Mouse (Mus musculus) intestine, embryonic 14.5 days (tissue): ENCODE data around the gene Max. TPM values are rescaled to one million over a fixed set of nuclear protein-coding genes. Genes with fewer than 3 reads are reported as not detected.

Experiments
- ATAC-seq: fragments of 200-750 bp; cut with Nextera tagmentation; replicated peaks from 2 replicates; pipeline ENCODE4 v1.8.0; 2017; ENCODE audit warnings: low read depth, moderate number of reproducible peaks, moderate TSS enrichment, moderate library complexity; ENCODE audit not compliant: low FRiP score, low TSS enrichment
- DNase-seq: peaks from one replicate; pipeline ENCODE4 v3.0.0-alpha.2; 2018; ENCODE audit warnings: low spot score
- H3K27ac ChIP-seq: fragments of 300-500 bp; sonication (generic); 2 replicates; pipeline ENCODE4 v1.5.1; 2014; ENCODE audit warnings: low read depth, mild to moderate bottlenecking, control low read depth
- H3K27me3 ChIP-seq: fragments of 300-500 bp; sonication (generic); replicated peaks from 2 replicates; pipeline ENCODE4 v1.6.1; 2014; ENCODE audit warnings: low read length, control low read depth; ENCODE audit not compliant: control insufficient read depth, insufficient read depth
- H3K36me3 ChIP-seq: fragments of 300-500 bp; sonication (generic); 2 replicates; pipeline ENCODE4 v1.6.1; 2014; ENCODE audit warnings: low read length, control low read depth; ENCODE audit not compliant: control insufficient read depth, insufficient read depth
- H3K4me1 ChIP-seq: fragments of 300-500 bp; sonication (generic); replicated peaks from 2 replicates; pipeline ENCODE4 v1.6.1; 2014; ENCODE audit warnings: low read length, control low read depth, mixed read lengths; ENCODE audit not compliant: control insufficient read depth, insufficient read depth
- H3K4me2 ChIP-seq: fragments of 300-500 bp; sonication (generic); 2 replicates; pipeline ENCODE4 v1.6.1; 2014; ENCODE audit warnings: low read length
- H3K4me3 ChIP-seq: fragments of 300-500 bp; sonication (generic); 2 replicates; pipeline ENCODE4 v1.5.1; 2014; ENCODE audit warnings: low read depth, low read length, control low read depth, mixed read lengths
- H3K9ac ChIP-seq: fragments of 300-500 bp; sonication (generic); 2 replicates; pipeline ENCODE4 v1.6.1; 2014; ENCODE audit warnings: mild to moderate bottlenecking, low read length
- H3K9me3 ChIP-seq: fragments of 300-500 bp; sonication (generic); 2 replicates; pipeline ENCODE4 v1.6.1; 2016; ENCODE audit warnings: low read length, control low read depth; ENCODE audit not compliant: control insufficient read depth
- WGBS: fragments of 180-500 bp; shearing (Covaris S2); extraction: QIAGEN DNeasy Blood & Tissue Kit; methylation state at CpG from one replicate; pipeline ENCODE4 v1.1.7; 2014; 5-methylcytosine and 5-hydroxymethylcytosine counted together
- polyA plus RNA-seq: library from polyadenylated mRNA; unstranded; fragments of >200 nt; fragmentation: Nextera tagmentation; extraction: Ambion mirVana; gene quantifications from 2 replicates; pipeline ENCODE4 v1.2.1, GENCODE M21; 2014

Max gene
- polyA plus RNA-seq, 1 experiment from 2014 or later: 27.5 TPM

DNA sequence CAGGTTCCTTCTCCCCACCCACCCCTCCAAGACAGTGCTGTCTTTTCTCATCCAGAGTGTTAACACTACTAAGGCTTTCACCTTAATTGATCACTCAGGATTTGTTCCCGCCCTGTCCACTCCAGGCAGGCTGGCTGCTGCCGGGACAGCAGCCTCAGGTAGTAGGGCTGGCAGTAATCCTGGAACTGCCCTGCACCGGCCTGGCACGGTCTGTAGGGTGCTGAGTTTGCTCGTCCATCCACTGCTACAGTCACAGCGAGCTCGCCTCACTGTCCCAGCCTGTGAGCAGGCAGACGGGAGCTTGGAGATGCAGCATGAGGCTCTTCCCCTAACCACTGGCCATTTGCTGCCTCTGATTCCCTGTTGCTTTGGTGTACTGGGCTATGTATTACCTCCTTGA lies 41.0 kb downstream of the Max start:
- Histone ChIP-seq H3K9ac (no peak overlapping the region), H3K27me3 (no peaks in the 10 kb centered on the region), H3K4me1 (no peaks in the 10 kb centered on the region), H3K36me3 (peaks cover 16% of the 10 kb centered on the region), H3K9me3 (no peaks in the 10 kb centered on the region), H3K4me2 (no peak overlapping the region), H3K4me3 (no peak overlapping the region), H3K27ac (no peak overlapping the region)
- ATAC-seq: no peak
- no peak for DNase-seq
- WGBS: 78% methylated on average over 8 of the region's 8 CpGs

- no peak for ATAC-seq
- Histone ChIP-seq H3K9ac (no peak overlapping the region), H3K4me1 (no peaks in the 10 kb centered on the region), H3K9me3 (no peaks in the 10 kb centered on the region), H3K36me3 (peaks cover 16% of the 10 kb centered on the region), H3K4me3 (no peak overlapping the region), H3K27ac (no peak overlapping the region), H3K27me3 (no peaks in the 10 kb centered on the region), H3K4me2 (no peak overlapping the region)
- DNase-seq: no peak
- 62% methylated on average over 6 of the region's 6 CpGs for WGBS
These were observed 41.6 kb downstream of the Max start for GRCm38 (mm10) chr12:76920398-76920797.

DNA sequence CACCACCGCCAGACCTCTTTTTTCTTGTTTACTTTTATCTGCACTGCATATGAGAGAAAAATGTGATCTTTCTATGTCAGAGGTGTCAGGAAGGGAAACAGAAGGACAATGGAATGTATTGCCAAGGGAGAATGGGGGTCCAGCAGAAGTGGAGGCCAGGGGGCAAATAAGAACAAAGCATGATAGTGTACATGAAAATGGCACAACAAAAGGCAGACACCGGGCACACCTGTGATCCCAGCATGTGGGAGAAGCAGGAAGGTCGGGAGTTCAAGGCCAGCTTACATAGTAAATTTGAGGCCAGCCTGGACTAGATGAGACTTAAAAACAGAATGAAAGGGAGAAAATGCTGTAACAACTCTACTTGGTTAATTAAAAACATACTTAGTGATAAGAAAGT lies 43.1 kb downstream of the Max start:
- Histone ChIP-seq H3K4me3 (no peak overlapping the region), H3K9ac (no peak overlapping the region), H3K36me3 (peaks cover 16% of the 10 kb centered on the region), H3K9me3 (no peaks in the 10 kb centered on the region), H3K27ac (no peak overlapping the region), H3K4me2 (no peak overlapping the region), H3K4me1 (no peaks in the 10 kb centered on the region), H3K27me3 (no peaks in the 10 kb centered on the region)
- WGBS: 57% methylated on average over 3 of the region's 3 CpGs
- no peak for ATAC-seq
- DNase-seq: no peak

DNA sequence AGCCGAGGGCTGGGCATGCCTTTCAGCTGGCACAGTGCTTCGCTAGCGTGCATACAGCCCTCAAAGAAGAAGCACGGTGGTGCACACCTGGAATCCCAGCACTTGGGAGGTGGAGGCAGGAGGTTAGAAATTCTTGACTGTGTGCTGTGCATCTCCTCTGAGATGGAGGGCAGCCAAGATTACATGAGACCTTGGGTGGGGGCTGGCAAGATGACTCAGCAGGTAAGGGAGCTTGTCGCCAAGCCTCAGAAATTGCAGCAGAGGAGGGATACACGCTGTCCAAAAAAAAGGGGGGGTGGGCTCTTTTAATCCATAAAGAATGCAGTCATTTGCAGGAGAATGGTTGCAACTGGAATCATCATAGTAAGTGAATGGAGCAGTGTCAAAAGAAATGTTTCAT lies 43.9 kb downstream of the Max start:
- no peak for ATAC-seq
- Histone ChIP-seq H3K4me1 (no peaks in the 10 kb centered on the region), H3K27ac (no peak overlapping the region), H3K4me3 (no peak overlapping the region), H3K4me2 (no peak overlapping the region), H3K36me3 (peaks cover 18% of the 10 kb centered on the region), H3K9me3 (no peaks in the 10 kb centered on the region), H3K9ac (no peak overlapping the region), H3K27me3 (no peaks in the 10 kb centered on the region)
- 86% methylated on average over 6 of the region's 6 CpGs for WGBS
- DNase-seq: no peak

DNA sequence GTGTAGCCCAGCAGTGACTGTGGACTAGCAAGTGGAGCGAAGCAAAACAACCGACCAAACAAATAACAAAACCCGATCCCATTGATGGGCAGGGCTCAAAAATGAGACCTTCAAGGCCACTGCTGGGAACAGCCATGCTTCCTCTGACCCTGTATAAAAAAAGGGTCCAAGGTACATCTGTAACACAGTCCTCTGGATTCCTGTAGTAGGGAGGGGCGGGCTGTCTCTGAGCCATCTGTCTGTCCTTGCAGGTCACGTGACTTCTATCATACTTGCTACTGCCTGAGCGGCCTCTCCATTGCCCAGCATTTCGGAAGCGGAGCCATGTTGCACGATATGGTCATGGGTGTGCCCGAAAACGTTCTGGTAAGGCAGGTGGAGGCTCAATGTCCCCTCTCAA lies 45.8 kb downstream of the Max start:
- no peak for DNase-seq
- no peak for ATAC-seq
- 91% methylated on average over 11 of the region's 11 CpGs for WGBS

DNA sequence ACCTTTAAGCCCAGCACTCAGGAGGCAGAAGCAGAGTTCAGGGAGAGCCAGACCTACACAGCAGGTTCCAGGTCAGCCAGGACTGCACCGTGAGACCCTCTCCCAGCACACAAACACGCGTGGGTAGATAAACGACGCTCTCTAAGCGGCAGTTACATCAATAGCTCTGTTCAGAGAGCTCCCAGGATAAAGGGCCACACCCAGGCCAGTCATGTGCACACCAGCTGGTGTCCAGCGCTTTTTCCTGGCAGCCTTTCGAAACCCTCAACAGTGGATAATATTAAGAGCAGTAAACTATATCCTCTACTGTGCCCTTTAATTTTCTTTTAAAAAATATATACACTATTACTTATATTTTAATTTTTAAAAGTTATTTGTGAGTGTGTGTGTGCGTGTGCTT lies 49.8 kb downstream of the Max start:
- Histone ChIP-seq H3K9me3 (no peaks in the 10 kb centered on the region), H3K9ac (no peak overlapping the region), H3K36me3 (peaks cover 21% of the 10 kb centered on the region), H3K27me3 (no peaks in the 10 kb centered on the region), H3K4me3 (no peak overlapping the region), H3K4me2 (no peak overlapping the region), H3K4me1 (no peaks in the 10 kb centered on the region), H3K27ac (no peak overlapping the region)
- WGBS: 56% methylated on average over 9 of the region's 9 CpGs
- ATAC-seq (no peak), DNase-seq (no peak)

More for the DNA sequence above, 45.8 kb downstream of the Max start:
- H3K36me3 ChIP-seq: peaks cover 27% of the 10 kb centered on the region
- no peak overlapping the region for H3K27ac ChIP-seq
- H3K4me1 ChIP-seq: no peaks in the 10 kb centered on the region
- H3K9ac ChIP-seq: no peak overlapping the region
- H3K4me3 ChIP-seq: no peak overlapping the region
- H3K4me2 ChIP-seq: no peak overlapping the region
- no peaks in the 10 kb centered on the region for H3K9me3 ChIP-seq
- H3K27me3 ChIP-seq: no peaks in the 10 kb centered on the region

GRCm38 (mm10) chr12:76911171-76911726 lies 50.8 kb downstream of the Max start:
- Histone ChIP-seq H3K9me3 (no peaks in the 10 kb centered on the region), H3K4me3 (no peak overlapping the region), H3K4me2 (no peak overlapping the region), H3K27me3 (no peaks in the 10 kb centered on the region), H3K27ac (no peak overlapping the region), H3K4me1 (no peaks in the 10 kb centered on the region), H3K36me3 (peaks cover 19% of the 10 kb centered on the region), H3K9ac (no peak overlapping the region)
- no peak for ATAC-seq
- DNase-seq: no peak
- WGBS: 80% methylated on average over 16 of the region's 16 CpGs

DNA sequence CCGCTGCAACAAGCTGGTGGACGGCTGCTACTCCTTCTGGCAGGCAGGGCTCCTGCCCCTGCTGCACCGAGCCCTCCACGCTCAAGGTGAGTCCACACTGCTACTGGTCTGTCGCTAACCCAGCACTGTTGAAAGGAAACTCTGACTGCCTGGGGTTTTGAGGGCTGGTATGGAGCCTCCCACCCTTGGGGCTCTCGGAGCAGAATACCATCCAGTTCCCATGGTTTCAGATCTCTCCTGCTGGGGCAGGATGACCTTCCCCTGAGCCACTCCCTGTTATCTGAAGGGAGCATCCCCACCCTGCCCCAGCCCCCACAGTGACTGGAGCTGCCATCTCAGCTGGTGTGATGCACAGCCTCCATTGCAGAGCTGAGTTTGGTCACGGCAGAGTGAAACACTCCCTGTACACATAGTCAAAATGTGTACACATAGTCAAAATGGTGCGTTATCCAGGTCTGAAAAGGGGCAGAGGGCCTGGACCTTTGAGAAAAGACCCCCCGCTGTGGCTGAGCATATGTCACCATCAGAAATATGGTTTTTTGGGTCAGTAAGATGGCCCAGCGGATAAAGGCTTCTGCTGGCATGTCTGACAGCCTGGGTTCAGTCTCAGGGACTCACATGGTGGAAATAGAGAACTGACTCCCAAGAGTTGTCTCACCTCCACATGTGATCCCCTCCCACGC lies 51.6 kb downstream of the Max start:
- no peaks in the 10 kb centered on the region for H3K9me3 ChIP-seq
- DNase-seq: no peak
- no peak overlapping the region for H3K9ac ChIP-seq

GRCm38 (mm10) chr12:76909218-76909617 lies 52.8 kb downstream of the Max start:
- ATAC-seq: no peak
- Histone ChIP-seq H3K4me1 (no peaks in the 10 kb centered on the region), H3K9me3 (no peaks in the 10 kb centered on the region), H3K4me3 (no peak overlapping the region), H3K27me3 (no peaks in the 10 kb centered on the region), H3K9ac (no peak overlapping the region), H3K27ac (no peak overlapping the region), H3K4me2 (no peak overlapping the region), H3K36me3 (peaks cover 18% of the 10 kb centered on the region)
- DNase-seq: no peak
- WGBS: 67% methylated on average over 5 of the region's 5 CpGs

More for the DNA sequence above, 51.6 kb downstream of the Max start:
- Histone ChIP-seq H3K36me3 (peaks cover 18% of the 10 kb centered on the region), H3K27me3 (no peaks in the 10 kb centered on the region), H3K4me1 (no peaks in the 10 kb centered on the region), H3K4me2 (no peak overlapping the region), H3K4me3 (no peak overlapping the region), H3K27ac (no peak overlapping the region)
- 80% methylated on average over 11 of the region's 11 CpGs for WGBS
- ATAC-seq: no peak
